Mouse (Mus musculus): ENCODE data around the gene Gins2.

Gene Gins2

DNA sequence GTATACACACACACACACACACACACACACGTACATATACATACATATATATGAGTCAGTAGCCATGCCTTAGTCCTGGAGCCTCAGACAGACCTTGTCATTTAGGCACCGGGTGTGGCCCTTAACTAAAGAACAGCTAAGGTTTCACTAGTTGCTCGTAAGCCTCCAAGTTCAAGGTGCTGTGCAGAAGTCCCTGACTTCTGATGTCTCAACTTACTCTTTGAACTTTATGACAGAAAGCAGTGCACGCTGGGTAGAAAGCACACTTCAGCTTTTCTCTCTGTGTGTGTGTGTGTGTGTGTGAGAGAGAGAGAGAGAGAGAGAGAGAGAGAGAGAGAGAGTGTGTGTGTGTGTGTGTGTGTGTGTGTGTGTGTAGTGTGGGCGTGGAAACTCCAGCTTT, 44.9 kb downstream of the Gins2 start:
- no peak for DNase-seq

DNA sequence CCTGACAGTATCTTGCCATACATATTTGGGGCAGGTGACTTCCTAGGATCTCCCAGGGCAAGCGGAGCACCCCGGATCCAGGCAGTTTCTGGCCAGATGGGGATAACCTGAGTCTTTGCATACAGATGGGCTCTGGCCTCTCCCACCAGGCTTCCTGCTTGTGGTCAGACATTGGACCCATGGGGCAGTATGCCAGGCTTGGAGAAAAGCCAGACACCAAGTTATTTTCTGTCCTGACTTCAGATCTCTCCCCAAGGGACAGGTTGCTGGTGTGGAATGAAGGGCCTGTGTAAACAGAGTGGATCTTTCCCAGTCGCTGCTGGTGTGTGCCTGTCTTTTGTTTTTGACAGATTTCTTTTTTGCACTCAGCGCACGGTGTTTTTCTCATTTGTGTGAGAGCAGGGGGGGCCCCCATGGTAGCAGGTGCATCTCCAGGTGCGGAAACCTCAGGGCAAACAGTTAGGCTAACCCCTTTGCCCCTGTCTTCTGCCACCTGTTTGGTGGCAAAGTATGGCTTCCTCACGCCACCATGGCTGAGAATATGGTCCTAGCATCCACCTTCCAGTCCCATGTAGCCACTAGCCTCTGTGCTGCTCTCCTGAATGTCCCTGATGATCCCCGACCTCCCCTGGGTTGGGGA, 45.6 kb downstream of the Gins2 start:
- peak; percentile 73 to 82 for DNase-seq

DNA sequence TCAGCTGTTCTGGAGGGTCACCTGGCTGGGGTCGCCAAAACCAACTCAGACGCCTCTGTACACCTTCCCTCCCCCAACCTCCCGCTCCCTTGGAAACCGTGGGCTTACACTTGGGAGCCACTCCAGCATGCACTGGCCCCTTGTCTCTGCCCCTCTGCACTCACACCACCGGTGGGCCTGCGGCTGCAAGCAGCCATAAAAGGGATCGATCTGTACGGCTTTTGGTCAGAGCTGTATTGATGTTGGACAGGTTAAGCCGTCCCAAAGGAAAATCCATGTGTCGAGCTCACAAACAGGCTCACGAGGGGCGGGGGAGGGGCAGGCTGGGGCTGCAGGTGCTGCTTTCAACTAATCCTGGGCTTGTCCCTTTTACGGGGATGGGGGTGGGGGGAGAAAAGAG, 46.1 kb downstream of the Gins2 start:
- DNase-seq, result no peak

DNA sequence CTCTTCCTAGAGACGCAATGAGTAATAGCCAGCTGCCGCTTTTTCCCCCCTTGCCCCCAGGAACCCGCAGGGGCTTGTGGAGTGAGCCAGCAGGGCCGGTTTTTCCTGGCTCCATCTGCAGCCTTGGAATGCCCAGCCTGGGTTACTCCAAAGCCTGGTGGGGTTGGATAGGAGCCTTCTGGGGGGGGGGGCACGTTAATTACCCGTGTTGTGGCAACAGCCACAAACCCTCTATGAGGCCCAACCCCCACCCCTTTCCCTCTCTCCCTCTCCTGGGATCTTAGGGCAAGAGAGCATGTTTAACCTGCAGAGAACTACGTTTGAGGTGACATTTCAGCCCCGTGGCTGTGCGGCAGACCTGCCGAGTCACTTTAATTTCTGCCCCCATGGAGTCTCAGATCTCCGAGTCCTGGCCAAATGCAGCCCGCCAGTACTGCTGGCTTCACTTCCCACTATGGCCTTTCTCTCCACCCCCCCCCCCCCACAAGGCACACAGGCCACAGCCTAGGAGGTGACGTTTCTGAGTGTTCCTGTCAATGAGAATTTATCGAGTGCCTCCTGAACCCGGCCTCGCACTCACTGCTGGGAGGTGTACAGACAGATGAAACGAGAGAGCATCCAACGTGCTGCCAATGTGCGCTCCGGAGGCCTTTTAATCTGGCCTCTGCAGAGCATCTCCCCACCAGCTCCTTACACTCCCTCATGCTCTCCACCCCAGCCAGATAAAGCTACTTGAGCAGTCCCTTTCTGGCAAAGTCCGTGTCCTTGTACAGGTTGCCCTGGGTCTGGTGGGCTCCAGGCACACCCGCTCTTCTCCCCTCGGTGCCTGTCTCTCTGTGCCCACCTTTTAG, 49.1 kb downstream of the Gins2 start:
- peak; percentile 51 to 68 for DNase-seq

DNA sequence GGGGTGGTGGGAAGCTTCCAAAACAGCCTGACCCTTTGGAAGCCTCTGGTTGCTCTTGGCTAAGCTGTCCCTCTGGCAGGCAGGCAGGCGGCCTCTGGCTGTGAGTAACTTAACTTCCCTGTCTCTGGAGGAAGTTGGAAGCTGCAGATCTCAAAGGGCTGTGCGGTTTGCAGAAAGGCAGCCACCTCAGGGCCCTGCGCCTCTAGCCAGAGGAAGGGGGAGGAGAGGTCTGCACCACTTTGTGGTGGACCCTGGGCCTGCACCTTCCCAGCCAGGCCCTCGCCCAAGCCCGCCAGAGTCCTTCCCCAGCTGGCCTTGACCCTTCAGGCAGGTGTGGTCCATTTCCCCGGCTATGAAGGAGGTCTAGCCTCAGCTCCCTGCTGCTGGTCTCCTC, 49.7 kb downstream of the Gins2 start:
- DNase-seq, result peak in 1 of 2 experiments; percentile 69

DNA sequence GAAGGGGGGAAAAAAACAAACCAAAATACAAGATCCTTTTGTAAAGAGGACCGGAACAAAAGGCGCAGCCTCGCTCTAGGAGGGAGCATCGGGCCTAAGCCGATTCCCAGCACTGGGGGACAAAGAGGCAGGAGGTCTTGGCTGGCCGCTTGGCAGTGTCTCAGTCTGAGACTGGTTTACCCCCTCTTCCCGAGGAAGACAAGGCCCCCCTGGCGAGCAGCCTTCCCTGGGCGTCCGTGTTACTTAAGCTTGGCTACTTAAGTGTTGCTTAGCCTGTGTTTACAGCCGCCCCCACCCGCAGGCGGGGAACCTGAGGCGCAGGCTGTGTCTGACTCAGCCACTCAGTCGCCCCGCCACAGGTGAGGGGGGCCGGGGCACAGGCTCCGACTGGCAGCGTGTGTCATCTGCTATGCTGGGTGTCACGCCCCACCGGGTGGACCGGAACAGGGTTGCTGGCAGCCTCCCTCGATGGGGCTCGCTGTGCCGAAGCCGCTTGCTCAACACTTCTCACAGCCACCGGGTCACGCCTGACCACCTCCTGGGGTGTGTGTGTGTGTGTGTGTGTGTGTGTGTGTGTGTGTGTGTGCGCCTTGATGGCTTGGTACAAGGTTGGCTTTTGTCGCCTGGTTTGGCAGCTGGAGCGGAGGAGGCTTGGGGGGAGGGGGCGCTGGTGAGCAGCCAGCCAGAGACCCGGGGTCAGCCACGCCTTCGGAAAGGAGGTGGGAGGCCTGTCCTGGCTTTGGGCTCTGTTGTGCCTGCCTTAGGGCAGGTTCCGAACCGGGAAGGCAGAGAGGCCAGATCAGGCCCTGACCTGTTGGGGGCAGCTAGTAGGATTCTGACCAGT, 50.5 kb downstream of the Gins2 start:
- peak; percentile 90 to 94 for DNase-seq

DNA sequence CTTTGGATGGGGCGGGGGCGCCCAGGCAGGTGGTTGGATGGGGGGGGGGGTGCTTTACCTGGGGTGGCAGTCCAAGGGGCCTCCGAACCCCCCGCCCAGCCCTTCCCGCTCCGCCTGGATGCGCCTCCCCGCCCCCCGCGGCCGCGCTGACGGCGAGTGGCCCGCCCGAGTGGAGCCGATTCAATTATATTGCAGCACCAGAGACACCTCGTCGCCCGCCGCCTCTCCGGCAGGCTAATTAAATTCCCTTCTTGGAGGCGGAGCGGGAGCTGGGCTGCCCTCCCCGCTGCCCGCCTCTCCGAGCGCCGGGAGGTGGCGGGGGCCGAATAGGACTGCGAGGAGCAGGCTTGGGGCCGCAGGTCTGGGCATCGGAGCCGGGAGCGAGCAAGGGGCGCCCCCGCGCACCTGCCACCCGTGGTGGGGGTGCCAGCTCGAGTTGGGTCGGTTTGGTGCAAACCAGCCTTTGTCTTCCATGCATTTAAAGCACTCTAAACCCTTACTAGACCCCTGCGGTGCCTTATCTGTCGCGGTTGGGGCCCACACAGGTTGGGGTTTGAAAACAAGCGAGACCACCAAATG, 51.2 kb downstream of the Gins2 start:
- peak; percentile 77 to 87 for DNase-seq

DNA sequence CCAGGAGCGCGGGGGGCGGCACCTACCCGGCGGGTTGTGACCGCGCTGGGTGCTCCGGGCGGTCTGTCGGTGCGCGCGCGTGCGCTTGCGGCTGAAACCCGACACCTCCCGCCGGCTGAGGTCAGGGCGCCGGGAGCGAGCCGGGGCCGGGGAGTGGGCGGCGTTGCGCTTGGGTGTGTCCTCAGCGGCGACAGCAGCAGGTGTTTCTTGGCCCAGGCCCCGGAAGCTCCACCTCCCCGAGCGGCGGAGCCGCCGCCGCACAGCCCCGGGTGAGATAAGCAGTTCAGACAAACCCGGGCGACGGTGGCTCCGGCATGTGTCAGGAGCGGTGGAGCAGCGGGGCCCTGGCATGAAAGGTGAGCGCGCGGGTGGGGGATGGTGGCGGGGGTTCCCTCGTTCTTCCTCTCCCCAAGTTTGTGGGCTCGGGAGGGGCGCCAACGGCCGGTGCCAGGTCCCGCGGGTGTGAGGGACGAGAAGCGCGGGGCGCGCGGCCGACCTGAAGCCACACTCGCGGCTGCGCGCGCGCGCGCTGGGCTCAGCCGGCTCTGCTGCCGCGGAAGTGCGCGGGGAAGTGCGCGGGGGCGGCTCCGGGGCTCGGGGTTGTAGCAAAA, 51.8 kb downstream of the Gins2 start:
- DNase-seq, result peak; percentile 88 to 93

DNA sequence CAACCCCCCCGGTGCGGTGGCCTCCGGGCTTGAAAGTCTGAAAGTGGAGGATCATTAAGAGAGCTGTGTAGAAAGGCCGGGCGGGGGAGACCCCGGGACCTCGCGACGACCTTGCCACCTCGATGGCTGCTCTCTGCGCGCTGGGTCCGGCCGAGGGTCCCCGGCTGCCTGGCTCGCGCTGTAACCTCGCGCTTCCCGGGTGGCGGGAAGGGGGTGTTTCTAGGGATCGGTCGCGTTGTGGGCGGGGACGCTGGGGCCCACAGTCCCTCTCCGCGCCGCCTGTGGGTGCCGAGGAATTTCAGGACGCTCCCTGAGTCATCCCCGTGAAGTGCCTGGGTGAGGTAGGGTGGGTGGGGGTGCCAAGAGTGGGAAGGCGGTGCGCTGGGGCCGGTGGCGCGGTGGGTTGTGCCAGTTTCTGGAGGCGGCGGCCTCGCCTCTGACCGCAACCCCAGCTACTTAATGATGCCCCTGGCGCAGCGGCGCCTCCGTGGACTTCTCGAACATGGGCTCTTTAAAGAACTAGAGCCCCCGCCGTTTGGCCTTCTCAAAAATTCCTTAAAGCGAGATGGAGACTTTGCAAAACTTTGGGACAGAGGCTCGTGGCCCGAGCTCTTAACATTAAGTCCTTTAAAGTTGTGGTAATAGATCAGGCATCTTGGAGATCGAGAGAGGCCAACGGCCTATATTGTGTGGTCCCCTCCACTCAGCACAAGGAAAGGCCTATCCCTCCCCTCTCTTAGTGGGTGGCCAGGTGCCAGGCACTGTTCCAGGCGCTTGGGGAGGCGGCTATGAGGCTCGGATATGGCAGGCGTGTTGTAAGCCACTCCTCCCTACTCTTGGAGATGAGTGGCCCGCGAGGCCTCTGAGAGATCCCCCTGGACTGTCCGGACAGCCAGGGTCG, 52.5 kb downstream of the Gins2 start:
- peak; percentile 49 to 68 for DNase-seq

DNA sequence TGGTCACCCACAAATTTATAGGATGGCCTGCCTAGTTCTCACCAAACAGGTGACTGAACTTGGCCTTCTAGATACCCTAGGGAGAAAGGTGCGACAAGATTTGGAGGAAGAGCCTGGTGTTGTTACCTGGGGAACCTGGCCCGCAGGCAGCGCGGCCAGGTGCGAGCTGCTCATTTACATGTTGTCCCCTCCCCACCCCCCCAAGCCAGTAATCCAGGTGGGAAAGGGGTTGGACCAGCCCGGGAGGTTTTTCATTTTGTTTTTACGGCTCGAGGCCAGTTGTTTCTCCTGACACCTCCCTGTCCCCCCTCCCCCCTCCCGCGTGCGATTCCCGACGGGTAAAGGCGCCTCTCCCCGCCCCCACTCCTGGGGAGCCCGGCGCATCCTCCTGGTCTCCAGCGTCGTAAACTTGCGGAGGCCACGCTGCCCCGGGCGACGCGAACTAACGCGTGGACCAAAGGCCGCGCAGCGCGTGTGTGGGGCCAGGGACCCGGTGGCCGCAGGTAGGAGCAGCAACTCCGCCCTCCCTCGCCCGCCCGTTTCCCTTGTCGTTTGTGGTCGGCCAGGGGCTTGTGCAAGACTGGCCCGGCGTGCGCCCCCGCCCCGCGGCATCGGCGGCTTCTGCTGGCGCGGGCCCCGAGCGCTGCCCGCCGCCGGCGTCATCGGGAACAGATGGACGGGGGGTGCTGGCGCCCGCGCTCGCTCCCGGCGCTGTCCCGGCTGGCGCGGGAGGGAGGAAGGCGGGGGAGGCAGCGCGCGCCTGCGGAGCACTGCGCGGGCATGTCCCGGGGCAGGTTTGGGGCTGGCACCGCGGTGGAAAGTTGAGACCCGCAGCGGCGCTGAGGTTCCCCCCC, 53.4 kb downstream of the Gins2 start:
- peak; percentile 67 to 75 for DNase-seq

DNA sequence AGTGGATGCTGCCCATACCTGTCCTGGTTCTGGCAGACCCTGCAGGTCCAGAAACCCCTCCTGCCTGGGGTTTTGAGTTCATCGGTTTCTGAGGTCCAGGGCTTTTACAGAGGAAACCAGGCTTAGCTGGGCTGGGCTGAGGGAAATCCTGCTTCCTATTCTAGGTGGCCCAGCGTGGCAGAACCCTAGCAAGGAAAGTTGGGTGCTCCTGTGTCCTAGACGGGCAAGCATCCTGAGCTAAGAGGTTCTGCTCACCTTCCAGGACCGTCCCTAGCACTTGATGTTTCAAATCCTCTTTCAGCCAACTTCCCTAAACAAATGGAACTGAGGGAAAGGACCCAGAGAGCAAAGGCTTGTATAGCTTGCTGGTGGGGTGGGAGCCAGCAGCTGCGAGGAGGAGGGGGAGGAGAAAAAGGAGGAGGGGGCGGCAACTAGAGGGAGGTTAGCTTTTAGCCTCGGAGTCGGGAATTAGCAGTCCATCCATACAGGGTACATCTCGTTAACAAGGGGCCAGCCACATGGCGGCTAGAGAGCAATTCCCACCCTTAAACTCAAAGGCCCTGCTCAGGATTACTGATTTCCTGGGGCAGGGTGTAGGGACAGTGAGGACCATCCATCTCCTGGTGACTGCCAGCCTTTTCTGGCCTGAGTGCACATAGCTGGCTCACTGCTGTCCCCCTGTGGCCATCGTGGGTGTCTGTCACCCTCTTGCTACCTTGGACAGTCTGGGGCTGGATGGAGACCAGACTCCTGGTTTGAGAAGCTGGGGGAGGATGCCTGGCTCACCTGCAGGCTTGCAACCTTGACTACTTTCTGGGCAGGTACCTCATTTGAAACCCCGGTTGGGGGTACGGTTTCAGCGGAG, 54.4 kb downstream of the Gins2 start:
- peak; percentile 87 to 91 for DNase-seq

DNA sequence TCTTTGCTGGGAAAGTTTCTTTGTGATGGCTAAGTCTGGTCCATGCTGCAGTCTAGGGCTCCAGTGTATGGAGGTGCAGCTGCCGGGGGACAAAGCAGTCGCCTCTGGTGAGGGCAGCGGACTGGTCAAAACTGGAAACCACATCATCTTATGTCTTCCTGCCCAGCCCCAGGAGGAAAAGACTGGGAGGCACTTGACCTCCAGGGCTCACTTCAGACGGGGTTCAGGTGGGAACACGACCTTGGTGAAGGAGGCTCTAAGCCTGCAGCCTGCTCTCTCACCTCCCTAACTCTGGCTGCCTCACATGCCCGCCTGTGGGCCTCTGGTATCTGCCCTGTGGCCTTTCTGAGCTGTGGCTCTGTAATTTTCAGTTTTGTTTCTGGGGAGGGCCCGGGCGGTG, 55.0 kb downstream of the Gins2 start:
- no peak for DNase-seq

DNA sequence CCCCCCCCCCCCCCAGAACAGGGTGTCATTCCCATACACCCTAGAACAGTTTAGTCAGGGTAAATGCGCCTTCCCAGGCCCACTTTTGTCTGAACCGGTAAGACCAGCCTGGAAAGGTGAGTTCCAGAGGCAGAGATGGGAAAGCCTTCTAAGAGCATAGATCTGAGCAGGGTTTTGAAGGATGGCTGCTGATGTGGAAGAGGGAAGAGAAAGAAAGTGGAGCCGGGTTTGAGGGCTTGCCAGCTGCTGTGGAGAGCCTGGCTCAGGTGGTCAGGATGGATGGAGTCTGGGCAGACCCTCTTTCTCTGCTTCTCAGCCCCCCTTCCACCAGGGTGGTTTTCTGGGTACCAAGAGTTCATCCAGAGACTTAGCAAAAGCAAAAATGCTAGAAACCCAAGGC, 55.7 kb downstream of the Gins2 start:
- no peak for DNase-seq

DNA sequence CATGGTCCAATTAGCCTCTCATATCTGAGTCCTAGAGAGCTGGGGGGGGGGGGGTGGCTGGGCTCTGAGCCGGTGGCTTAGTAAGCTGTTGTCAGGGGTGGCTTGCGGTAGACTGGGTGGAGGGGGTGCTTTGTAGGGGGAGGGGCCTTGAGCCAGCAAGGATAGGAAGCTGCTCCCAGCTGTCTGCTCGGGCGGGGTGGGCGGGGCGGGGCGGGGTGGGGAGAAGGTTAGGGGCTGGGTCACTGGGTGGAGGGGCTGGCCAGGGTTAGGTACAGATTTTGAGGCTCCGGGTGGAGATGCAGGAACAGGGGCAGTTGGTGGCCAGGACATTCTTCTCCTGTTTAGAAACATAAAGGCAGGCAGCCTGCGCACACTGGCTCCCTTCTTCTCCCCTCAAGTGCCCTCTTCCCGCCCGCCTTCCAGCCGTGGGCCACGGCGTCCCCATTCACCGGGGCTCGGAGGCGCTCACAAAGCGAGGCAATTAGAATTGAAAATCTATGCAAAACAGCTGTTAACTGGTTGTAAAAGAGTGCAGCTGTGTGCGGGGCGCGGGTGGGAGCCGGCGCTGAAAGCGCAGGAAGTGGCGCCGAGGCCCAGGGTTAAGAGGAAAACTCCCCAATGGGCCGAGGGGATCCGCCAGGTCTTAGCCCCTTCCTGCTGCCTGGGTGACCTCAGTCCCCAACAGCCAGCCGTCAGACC, 56.4 kb downstream of the Gins2 start:
- peak; percentile 64 to 74 for DNase-seq

DNA sequence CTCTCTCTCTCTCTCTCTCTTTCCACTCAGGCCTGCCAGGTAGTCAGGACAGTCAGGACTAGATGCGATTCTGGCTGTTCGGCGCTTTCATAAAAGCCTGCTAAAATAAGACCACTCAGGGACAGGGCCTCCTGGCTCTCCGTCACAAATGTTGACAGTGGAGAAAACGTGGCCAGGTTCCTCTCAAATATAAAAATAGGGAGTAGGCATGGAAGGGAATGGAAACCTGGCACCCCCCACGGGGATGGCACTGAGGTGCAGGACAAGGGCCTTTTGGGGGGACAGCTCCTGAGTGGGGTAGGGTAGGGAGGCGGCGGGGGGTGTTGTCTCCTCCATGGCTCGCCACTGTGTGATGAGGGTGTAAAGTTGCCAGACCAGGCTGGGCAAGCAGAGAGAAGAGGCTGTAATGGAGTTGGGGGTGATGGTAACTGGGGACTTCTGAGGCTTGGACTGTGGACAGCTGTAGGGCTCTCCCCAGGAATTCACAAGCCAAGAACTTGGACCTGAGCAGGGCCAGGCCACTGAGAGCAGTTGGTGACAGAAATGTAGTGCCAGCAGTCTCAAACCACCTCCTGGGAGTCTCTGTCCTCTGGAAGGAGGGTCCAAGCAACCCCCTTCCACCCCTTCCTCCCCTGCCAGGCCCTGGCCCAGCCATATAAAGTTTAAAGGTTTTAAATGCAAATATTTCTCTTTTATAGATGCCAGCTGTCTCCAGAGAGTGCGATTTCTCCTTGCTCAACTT, 57.2 kb downstream of the Gins2 start:
- no peak for DNase-seq

DNA sequence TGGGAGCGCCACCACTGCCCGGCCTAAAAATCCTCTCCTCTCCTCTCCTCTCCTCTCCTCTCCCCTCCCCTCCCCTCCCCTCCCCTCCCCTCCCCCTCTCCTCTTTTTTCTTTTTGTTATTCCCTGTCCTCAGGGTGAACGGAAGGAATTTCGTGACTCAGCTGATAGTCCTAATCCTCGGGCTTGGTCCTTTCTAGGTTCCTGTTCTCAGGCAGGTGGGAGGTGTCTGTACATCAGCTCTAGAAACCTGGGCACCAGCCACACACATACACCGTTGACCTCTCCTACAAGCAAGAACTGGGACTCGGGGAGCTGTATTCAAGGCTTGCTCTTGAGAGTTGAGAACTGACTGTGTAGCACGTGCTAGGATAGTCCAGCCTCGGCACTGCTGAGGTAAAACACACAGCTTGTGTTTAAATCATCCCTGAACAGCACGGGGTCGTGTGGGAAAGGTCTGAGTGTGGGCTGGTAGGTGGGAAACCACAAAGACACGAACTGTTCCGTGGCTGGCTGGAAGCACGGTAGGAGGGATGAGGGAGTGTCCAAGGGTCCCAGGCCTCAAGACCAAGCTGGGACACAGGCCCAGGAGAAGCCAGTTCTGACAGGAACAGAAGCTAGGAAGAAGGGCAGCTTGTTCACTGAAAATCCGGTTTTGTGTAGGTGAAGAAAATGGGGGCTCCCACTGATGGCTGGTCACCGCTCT, 58.0 kb downstream of the Gins2 start:
- no peak for DNase-seq

DNA sequence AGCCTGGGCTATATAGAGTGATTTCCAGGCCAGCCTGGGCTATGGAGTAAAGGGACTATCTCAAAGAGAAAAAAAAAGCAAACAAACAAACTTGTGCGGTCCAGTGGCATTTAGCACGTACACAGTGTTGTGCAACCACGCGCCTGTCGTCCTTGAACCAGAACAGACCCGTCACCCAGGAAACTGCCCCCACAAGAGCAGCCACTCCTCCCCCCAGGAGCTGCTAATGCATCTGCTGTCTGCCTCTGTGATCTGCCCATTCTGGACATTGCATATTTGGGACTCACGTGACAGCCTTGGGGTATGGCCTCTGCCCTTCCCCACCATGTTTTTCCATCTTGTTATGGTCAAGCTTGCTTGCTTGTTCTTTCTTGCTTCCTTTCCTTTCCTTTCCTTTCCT, 59.9 kb downstream of the Gins2 start:
- no peak for DNase-seq

Data from kidney, postnatal 4 days (tissue).